Mouse (Mus musculus): ENCODE measurements around the gene Mapk1ip1l. TPM values are rescaled to one million over a fixed set of nuclear protein-coding genes. Genes with fewer than 3 reads are reported as not detected.

The Mapk1ip1l gene
- polyA plus RNA-seq, 1 experiment: 103 TPM

DNA sequence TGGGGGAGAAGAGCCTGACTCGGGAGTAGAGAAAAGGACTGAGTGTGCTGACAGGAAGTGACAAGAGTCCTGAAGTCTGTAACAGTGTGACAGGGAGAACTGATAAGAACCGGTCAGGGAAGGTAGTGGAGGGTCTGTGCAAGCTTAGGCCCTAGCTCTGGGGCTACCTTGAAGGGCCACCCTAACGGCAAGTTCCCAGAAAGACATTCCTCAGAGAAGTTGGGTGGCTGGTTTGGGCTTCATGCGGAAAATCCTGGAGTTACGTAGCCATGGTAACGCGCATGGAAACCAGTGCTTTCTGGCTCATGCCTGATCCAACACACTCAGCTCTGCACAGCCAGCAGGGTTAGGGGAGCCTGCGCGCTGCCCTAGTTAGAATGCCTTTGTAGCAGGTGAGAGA is 69.4 kb downstream of the Mapk1ip1l start, which contains the start of gene Lgals3:
TSS of gene Lgals3 (plus strand) at position 291 of the 400 bp plus-strand sequence.
- Histone ChIP-seq H3K4me1 (ENCODE audit: control insufficient read depth, insufficient read depth, low read length) (peaks cover 2% of the 10 kb centered on the region; the same call in 1 of the 2 replicates), H3K4me3 (ENCODE audit: insufficient read depth, low read length) (no peak within 1 kb of the TSS), H3K27ac (ENCODE audit: insufficient read depth, low read length) (no peak within 1 kb of the TSS)
- TF ChIP-seq CTCF (IDR thresholded peaks at IDR 0.05; ENCODE audit: borderline replicate concordance, insufficient read depth, low read length) (no peak), POLR2A (IDR thresholded peaks at IDR 0.05; ENCODE audit: low read depth, low read length) (no peak)

DNA sequence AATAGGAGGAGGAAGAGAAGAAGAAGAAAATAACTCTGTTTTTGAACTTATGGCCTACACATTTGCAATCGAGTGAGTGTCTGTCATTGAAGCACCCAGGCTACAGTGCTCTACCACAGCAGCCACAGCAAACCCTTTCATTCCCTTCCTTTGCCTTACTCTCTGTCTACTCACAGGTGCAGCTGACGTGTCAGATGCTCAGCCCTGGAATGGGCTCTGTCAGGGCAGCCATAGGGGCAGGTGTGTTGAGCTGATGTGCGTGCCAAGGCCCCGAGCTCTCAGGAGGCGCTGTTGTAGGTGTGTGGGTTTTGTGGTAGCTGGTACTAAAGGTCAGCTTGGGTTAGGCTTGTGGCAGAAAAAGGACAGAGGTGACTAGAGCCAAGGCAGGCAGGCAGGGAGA is 71.7 kb downstream of the Mapk1ip1l start:
- Histone ChIP-seq H3K27ac (ENCODE audit: insufficient read depth, low read length) (no peak overlapping the region), H3K4me3 (ENCODE audit: insufficient read depth, low read length) (no peak overlapping the region)
- TF ChIP-seq CTCF (IDR thresholded peaks at IDR 0.05; ENCODE audit: borderline replicate concordance, insufficient read depth, low read length): no peak

DNA sequence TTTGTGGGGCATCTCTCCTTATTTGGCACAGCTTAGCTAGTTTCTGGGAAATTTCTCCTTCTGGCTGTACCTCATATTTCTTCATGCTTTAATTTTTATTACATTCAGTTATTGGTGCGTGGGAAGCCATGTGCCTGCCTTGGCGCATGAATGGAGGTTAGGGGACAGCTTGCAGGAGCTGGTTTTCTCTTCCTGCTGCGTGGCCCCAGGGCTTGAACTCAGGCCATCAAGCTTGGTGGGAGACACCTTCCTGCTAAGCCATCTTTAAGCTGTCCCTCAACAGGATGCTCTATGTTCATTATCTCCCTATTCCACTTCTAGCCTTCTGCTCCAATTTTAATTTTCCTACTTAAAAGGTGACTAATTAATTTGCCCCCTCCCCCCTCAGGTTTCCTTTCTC is 72.7 kb downstream of the Mapk1ip1l start:
- no peak overlapping the region; the same call in 1 of the 2 replicates for H3K27ac ChIP-seq (ENCODE audit: insufficient read depth, low read length)
- no peak overlapping the region for H3K4me3 ChIP-seq (ENCODE audit: insufficient read depth, low read length)
- TF ChIP-seq POLR2A (IDR thresholded peaks at IDR 0.05; ENCODE audit: low read depth, low read length) (no peak), CTCF (IDR thresholded peaks at IDR 0.05; ENCODE audit: borderline replicate concordance, insufficient read depth, low read length) (no peak)
- H3K4me1 ChIP-seq (ENCODE audit: control insufficient read depth, insufficient read depth, low read length): peaks cover 5% of the 10 kb centered on the region; the same call in 1 of the 2 replicates

More for the DNA sequence above, 71.7 kb downstream of the Mapk1ip1l start:
- peaks cover 5% of the 10 kb centered on the region; the same call in 1 of the 2 replicates for H3K4me1 ChIP-seq (ENCODE audit: control insufficient read depth, insufficient read depth, low read length)

DNA sequence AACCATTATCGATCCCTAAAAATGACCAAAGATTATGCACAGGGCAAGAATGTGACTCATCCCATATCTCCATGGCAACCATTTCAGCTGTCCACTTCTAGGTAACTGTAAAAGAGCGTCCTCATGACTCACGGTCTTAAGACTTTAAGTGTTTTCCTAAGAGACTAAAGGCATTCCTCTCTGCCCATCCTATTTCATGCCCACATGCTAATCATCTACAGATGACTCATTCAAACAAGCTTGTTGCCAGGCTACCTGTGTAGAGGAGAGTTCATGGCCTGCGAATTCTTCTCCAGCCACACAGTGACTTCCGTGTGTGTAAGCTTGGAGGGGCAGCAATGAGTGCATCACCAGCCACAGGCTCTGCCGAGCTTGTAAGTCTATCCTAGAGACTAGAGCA is 73.6 kb downstream of the Mapk1ip1l start:
- no peak for TF ChIP-seq POLR2A (IDR thresholded peaks at IDR 0.05; ENCODE audit: low read depth, low read length)
- TF ChIP-seq CTCF (IDR thresholded peaks at IDR 0.05; ENCODE audit: borderline replicate concordance, insufficient read depth, low read length): no peak
- Histone ChIP-seq H3K27ac (ENCODE audit: insufficient read depth, low read length) (peak overlapping the region; percentile 24; the same call in 1 of the 2 replicates), H3K4me1 (ENCODE audit: control insufficient read depth, insufficient read depth, low read length) (peaks cover 9% of the 10 kb centered on the region), H3K4me3 (ENCODE audit: insufficient read depth, low read length) (no peak overlapping the region)

Other genes starting within 250 kb of the Mapk1ip1l start
- gene Gch1, start 108.9 kb upstream of the Mapk1ip1l start, polyA plus RNA-seq (2011; ENCODE audit: insufficient read length, low read depth, missing spikeins): 2.4 and 3.1 TPM in 2 replicates
- 22.9 and 23.0 TPM in 2 replicates for gene Wdhd1, start 21.4 kb upstream of the Mapk1ip1l start, polyA plus RNA-seq (2011; ENCODE audit: insufficient read length, low read depth, missing spikeins)
- gene Socs4, start 21.3 kb upstream of the Mapk1ip1l start, polyA plus RNA-seq (2011; ENCODE audit: insufficient read length, low read depth, missing spikeins): 33.3 and 39.7 TPM in 2 replicates
- gene Lgals3, start 69.5 kb downstream of the Mapk1ip1l start, polyA plus RNA-seq (2011; ENCODE audit: insufficient read length, low read depth, missing spikeins): 117 and 150 TPM in 2 replicates
- gene Dlgap5, start 120.1 kb downstream of the Mapk1ip1l start, polyA plus RNA-seq (2011; ENCODE audit: insufficient read length, low read depth, missing spikeins): 22.6 and 28.8 TPM in 2 replicates
- gene Fbxo34, start 152.2 kb downstream of the Mapk1ip1l start, polyA plus RNA-seq (2011; ENCODE audit: insufficient read length, low read depth, missing spikeins): 19.4 and 20.3 TPM in 2 replicates